Mouse (Mus musculus): ENCODE measurements around the gene Mkks.
"Not testable (repeated sequence)": the region's sequence is repeated elsewhere in the genome, so short reads cannot be mapped to it uniquely, and the experiment has no call there.

The Mkks gene

GRCm38 (mm10) chr2:136891068-136891950 is at the start of gene Mkks, which contains the start of the genes Slx4ip and AL731706.1:
Gene Mkks (minus strand): TSS chr2:136891389.
Gene Slx4ip (plus strand): TSS chr2:136891218.
Gene AL731706.1 (minus strand): TSS chr2:136891389.
- DNase-seq (ENCODE audit: low read depth): peak; percentile 100

GRCm38 (mm10) chr2:136938249-136938648 is 47.1 kb upstream of the Mkks start:
- no peak for DNase-seq (ENCODE audit: low read depth)

- DNase-seq (ENCODE audit: low read depth): no peak
Measured at GRCm38 (mm10) chr2:136936391-136937288, 45.5 kb upstream of the Mkks start.

GRCm38 (mm10) chr2:136921003-136921408 is 29.8 kb upstream of the Mkks start:
- peak; percentile 85 for DNase-seq (ENCODE audit: low read depth)

- peak; percentile 17 for DNase-seq (ENCODE audit: low read depth)
Measured at GRCm38 (mm10) chr2:136920257-136920993, 29.2 kb upstream of the Mkks start.

DNA sequence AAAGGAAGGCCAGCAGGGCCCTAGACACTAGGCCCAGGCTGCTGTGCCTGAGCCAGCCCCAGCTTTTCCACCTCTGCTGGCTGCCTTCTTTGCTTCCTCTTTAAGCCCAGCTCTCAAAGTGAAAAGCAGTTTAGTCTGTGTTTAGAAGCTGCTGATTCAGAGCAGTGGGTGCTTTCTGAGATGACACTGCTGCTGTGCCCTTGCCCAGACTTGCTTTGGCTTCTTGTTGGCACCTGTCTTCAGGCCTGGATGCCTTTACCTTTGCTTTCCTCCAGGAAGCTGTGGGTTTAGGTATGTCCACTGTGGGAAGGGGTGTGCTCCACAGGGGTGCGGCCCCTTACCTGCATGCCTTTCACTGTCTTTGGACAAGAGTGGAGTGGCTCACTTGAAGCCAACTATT is 28.2 kb upstream of the Mkks start:
- no peak for DNase-seq (ENCODE audit: low read depth)

- DNase-seq (ENCODE audit: low read depth): peak; percentile 64
Measured at GRCm38 (mm10) chr2:136914334-136914902, 23.2 kb upstream of the Mkks start.

GRCm38 (mm10) chr2:136913021-136913420 is 21.8 kb upstream of the Mkks start:
- no peak for DNase-seq (ENCODE audit: low read depth)

- no peak for DNase-seq (ENCODE audit: low read depth)
Measured at GRCm38 (mm10) chr2:136911958-136912411, 20.8 kb upstream of the Mkks start.

- DNase-seq (ENCODE audit: low read depth): no peak
Measured at GRCm38 (mm10) chr2:136909298-136909697, 18.1 kb upstream of the Mkks start.

DNA sequence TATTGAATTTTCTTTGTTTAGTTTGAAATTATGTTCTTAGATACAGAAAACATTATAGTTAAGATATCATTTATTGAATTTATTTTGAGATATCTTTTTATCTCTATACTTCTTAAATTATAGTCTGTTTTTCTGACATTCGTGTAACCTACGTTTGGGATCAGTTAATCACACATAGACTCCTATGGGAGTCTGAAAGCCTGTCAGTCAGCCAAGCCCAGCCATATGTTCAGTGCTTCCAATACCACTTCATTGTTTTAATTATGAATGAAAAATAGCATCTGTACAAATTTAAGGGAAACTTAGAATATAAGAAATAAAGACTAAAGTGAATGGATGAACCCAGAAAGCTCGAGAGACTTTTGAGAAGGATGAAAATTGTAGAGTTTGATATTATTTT is 17.4 kb upstream of the Mkks start:
- DNase-seq (ENCODE audit: low read depth): no peak

DNA sequence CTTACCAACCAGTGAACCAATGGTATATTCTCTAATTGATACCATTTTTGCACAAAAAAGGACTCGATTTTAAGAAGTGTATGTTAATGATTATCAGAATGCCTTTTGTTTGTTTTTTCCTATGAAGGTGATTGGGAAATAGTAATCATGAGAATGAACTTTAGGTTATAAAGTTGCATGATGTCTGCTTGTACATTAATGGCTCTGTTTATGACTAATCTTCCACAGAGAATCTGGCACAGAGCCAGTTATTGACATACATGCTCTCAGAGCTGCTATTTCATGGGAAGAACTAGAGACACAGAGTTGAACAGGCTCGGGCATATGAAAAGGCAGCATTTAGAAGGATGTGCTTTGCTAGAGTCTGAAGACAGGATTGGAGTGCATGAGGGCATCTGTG is 4.9 kb upstream of the Mkks start:
- DNase-seq (ENCODE audit: low read depth): peak; percentile 59

- no peak for DNase-seq (ENCODE audit: low read depth)
Measured at GRCm38 (mm10) chr2:136894494-136894893, 3.3 kb upstream of the Mkks start.

- peak; percentile 98 for DNase-seq (ENCODE audit: low read depth)
Measured at GRCm38 (mm10) chr2:136891951-136892371, 772 bp upstream of the Mkks start.

- not testable (repeated sequence) for DNase-seq (ENCODE audit: low read depth)
Measured at GRCm38 (mm10) chr2:136890716-136891067, 497 bp downstream of the Mkks start.

GRCm38 (mm10) chr2:136886846-136887245 is 4.3 kb downstream of the Mkks start:
- DNase-seq (ENCODE audit: low read depth): peak; percentile 77

DNA sequence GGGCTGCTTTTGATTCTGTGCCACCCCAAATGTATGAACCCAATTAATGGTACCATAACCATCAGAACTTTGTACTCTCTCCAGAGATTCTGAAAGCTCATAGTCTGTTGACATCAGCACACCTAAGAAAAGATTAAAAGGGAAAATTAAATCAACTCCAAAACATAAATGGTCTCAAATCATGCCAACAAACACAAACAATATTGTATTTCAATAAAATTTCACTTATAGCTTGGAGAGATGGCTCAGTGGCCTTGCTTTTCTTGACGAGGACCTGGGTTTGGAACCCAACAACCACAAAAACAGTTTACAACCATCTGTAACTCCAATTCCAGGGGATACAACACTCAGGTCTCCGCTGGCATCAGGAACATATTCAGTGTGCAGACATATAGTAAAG is 5.6 kb downstream of the Mkks start, which contains the start of gene AL731706.2:
Gene AL731706.2, minus strand, starts transcription at position 101 of the 400 bp plus-strand sequence.
- no peak for DNase-seq (ENCODE audit: low read depth)

GRCm38 (mm10) chr2:136854543-136855388 is 36.4 kb downstream of the Mkks start:
- no peak for DNase-seq (ENCODE audit: low read depth)

DNA sequence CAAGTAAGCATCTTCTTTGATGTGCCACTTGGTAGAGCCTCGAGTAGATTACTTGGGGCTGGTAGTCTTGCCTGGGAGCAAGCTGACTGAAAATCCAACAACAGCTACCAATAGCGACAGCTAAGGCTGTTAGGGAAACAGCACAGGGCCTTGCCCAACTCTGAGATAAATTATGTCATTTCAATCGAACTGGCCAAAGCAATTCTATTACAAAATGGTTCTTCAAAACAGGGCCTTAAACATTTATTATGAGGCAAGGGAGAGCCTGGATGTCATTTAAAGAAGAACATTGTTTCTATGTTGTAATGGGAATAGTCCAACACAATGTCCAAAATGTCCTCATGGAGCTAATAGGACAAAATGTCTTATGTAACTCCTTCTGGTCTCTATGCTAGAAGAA is 40.8 kb downstream of the Mkks start:
- no peak for DNase-seq (ENCODE audit: low read depth)

DNA sequence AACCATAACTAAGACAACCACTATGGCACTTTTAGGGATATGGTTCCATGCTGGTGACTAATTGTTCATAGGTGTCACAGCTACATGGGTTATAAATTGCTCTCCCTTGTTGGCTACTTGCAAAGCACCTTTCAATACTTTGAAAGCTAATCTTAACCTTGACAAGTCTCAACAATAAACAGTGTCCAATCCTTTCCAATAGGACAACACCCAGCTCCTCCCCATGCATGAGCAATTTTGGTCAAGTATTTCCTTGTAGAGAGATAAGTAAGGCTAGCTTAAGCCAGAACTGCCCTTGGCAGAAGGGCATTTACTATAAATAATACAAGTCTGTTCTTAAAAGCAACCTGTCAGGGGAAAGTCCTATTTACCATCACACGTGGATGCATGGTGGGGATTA is 53.2 kb downstream of the Mkks start:
- no peak for DNase-seq (ENCODE audit: low read depth)

Measured in NIH3T3 (cell line).